8 mouse cellular contexts compared by ENCODE assay signal in the genomic region with DNA sequence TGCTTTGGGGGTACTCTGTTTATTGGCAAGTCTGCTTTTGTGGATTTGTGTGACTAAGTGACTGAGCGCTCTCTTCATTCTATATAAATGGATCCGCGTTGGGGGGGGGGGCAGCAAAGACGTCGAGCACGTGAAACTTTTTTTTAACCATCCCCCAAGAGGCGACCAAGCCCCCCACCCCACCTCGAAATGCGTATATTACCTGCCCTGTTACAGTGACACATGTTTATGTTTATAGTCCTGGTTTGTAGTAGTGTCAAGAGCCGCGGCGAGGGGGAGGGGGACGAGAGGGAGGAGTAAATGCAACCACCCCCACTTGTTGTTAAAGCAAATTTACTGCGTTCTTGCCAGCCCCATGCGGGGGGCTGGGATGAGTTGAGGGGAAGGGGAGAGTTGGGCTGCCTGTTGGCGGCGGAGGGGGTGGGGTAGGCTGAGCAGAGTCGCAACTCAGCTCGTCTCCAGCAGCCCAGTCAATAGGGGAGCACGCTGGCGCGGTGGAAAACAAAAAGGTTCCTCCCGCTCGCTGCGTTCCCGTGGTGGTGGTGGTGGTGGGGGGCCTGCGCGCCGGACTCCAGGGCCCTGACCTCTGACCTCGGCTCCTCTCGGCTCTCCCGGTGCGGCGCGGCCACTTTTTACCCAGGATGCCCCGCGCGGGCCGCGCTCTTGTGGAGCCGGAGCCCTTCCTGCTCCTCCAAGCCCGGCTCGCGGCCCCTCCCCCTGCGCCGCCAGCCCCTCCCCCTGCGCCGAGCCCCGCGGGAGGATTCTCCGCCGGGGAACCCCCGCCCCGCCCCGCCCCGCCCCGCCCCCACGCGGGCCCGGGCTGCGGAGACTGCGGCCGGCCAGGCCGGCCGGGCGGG. TPM values are rescaled to one million over a fixed set of nuclear protein-coding genes. Genes with fewer than 3 reads are reported as not detected.
DNase-seq lines count a peak whose midpoint lies in the region; ATAC-seq lines count a peak whose summit lies in the region.

No protein-coding gene starts in this region.

- no peaks in the 10 kb centered on the region for H3K27me3 ChIP-seq in limb, embryonic 12.5 days
- no peaks in the 10 kb centered on the region for H3K27me3 ChIP-seq in midbrain, embryonic 13.5 days

- no peaks in the 10 kb centered on the region for H3K9me3 ChIP-seq in limb, embryonic 12.5 days
- no peaks in the 10 kb centered on the region for H3K9me3 ChIP-seq in midbrain, embryonic 13.5 days

- H3K9ac ChIP-seq in limb, embryonic 12.5 days (replicated peaks) = peak overlapping the region; percentile 98
- peak overlapping the region; percentile 97 for H3K9ac ChIP-seq in midbrain, embryonic 13.5 days (replicated peaks)

- ATAC-seq in granulocyte monocyte progenitor cell, adult 5-6 weeks (replicated peaks; ENCODE audit: poor library complexity, severe bottlenecking) = peak; percentile 76
- peak; percentile 93 for ATAC-seq in limb, embryonic 12.5 days (ENCODE audit: insufficient number of reproducible peaks, insufficient read depth, low FRiP score, low TSS enrichment, low read depth)
- peak; percentile 95 for ATAC-seq in midbrain, embryonic 13.5 days

- H3K36me3 ChIP-seq in limb, embryonic 12.5 days = no peaks in the 10 kb centered on the region
- H3K36me3 ChIP-seq in midbrain, embryonic 13.5 days = no peaks in the 10 kb centered on the region

- H3K4me1 ChIP-seq in limb, embryonic 12.5 days (replicated peaks) = peaks cover 36% of the 10 kb centered on the region
- H3K4me1 ChIP-seq in midbrain, embryonic 13.5 days (replicated peaks) = peaks cover 53% of the 10 kb centered on the region

- peak overlapping the region; percentile 51 for H3K4me3 ChIP-seq in limb, embryonic 12.5 days (replicated peaks)
- peak overlapping the region; percentile 56 for H3K4me3 ChIP-seq in midbrain, embryonic 13.5 days (replicated peaks)

- peak overlapping the region; percentile 100 for H3K27ac ChIP-seq in limb, embryonic 12.5 days
- H3K27ac ChIP-seq in midbrain, embryonic 13.5 days = peak overlapping the region; percentile 99

- H3K4me2 ChIP-seq in limb, embryonic 12.5 days = peak overlapping the region; percentile 79
- peak overlapping the region; percentile 90 for H3K4me2 ChIP-seq in midbrain, embryonic 13.5 days (replicated peaks)

- WGBS in limb, embryonic 12.5 days = under 1% methylated on average over 48 of the region's 66 CpGs
- under 1% methylated on average over 29 of the region's 66 CpGs for WGBS in midbrain, embryonic 13.5 days

- peak; percentile 96 for DNase-seq in kidney, adult 11 months
- DNase-seq in kidney, postnatal 14 days = no peak
- peak; percentile 99 for DNase-seq in embryo, embryonic 11 days
- peak; percentile 96 for DNase-seq in kidney, adult 18-20 months
- DNase-seq in spleen, adult 12 weeks (ENCODE audit: low spot score) = peak; percentile 91

RNA-seq across cellular contexts. Expression of a gene that starts 1.1 kb away (rescaled TPM):
- total RNA-seq in granulocyte monocyte progenitor cell, adult 5-6 weeks (2014; fragmentation: Nextera tagmentation) = 76.1 and 128 TPM in 2 replicates
- 51.8 and 65.0 TPM in 2 replicates for total RNA-seq in granulocyte monocyte progenitor cell, adult 5-6 weeks (2017)
- polyA plus RNA-seq in limb, embryonic 12.5 days (2016; fragmentation: Nextera tagmentation; extraction: Ambion mirVana) = 67.7 and 77.6 TPM in 2 replicates
- 69.6 and 75.2 TPM in 2 replicates for polyA plus RNA-seq in midbrain, embryonic 13.5 days (2015; fragmentation: Nextera tagmentation; extraction: Ambion mirVana)

RNA-seq across cellular contexts. Expression of a gene that starts 7.3 kb away (rescaled TPM):
- not detected in 2 replicates for total RNA-seq in granulocyte monocyte progenitor cell, adult 5-6 weeks (2014; fragmentation: Nextera tagmentation)
- total RNA-seq in granulocyte monocyte progenitor cell, adult 5-6 weeks (2017) = not detected in 2 replicates
- 13.9 and 14.0 TPM in 2 replicates for polyA plus RNA-seq in limb, embryonic 12.5 days (2016; fragmentation: Nextera tagmentation; extraction: Ambion mirVana)
- polyA plus RNA-seq in midbrain, embryonic 13.5 days (2015; fragmentation: Nextera tagmentation; extraction: Ambion mirVana) = 17.8 and 18.3 TPM in 2 replicates

RNA-seq across cellular contexts. Expression of a gene that starts 18.6 kb away (rescaled TPM):
- total RNA-seq in granulocyte monocyte progenitor cell, adult 5-6 weeks (2014; fragmentation: Nextera tagmentation) = not detected in 2 replicates
- total RNA-seq in granulocyte monocyte progenitor cell, adult 5-6 weeks (2017) = 0.26 TPM in 1 of 2 replicates, not detected in the other
- polyA plus RNA-seq in limb, embryonic 12.5 days (2016; fragmentation: Nextera tagmentation; extraction: Ambion mirVana) = 19.9 and 20.3 TPM in 2 replicates
- 14.7 and 17.1 TPM in 2 replicates for polyA plus RNA-seq in midbrain, embryonic 13.5 days (2015; fragmentation: Nextera tagmentation; extraction: Ambion mirVana)

RNA-seq across cellular contexts. Expression of a gene that starts 59.4 kb away (rescaled TPM):
- total RNA-seq in granulocyte monocyte progenitor cell, adult 5-6 weeks (2014; fragmentation: Nextera tagmentation) = not detected in 2 replicates
- total RNA-seq in granulocyte monocyte progenitor cell, adult 5-6 weeks (2017) = not detected in 2 replicates
- not detected in 2 replicates for polyA plus RNA-seq in limb, embryonic 12.5 days (2016; fragmentation: Nextera tagmentation; extraction: Ambion mirVana)
- polyA plus RNA-seq in midbrain, embryonic 13.5 days (2015; fragmentation: Nextera tagmentation; extraction: Ambion mirVana) = not detected in 2 replicates
